10 mouse cellular contexts compared by ENCODE assay signal in genomic region chr12:83038779-83039178, GRCm38 (mm10).
DNase-seq lines count a peak whose midpoint lies in the region; ATAC-seq lines count a peak whose summit lies in the region.
"Had no signal": no experiment of that assay in that cellular context is flagged by ENCODE, and none has a peak within 500 bp of the region (broad histone marks: within the 10 kb centered on the region; RNA-seq: fewer than 3 reads in every experiment).

No protein-coding gene starts in this region.

- H3K36me3 ChIP-seq in heart, embryonic 13.5 days: no peaks in the 10 kb centered on the region
- no peaks in the 10 kb centered on the region for H3K36me3 ChIP-seq in heart, embryonic 16.5 days (ENCODE audit: control insufficient read depth, insufficient read depth)
- no peaks in the 10 kb centered on the region for H3K36me3 ChIP-seq in hindbrain, embryonic 15.5 days
- H3K36me3 ChIP-seq in midbrain, embryonic 10.5 days: no peaks in the 10 kb centered on the region
- no peaks in the 10 kb centered on the region for H3K36me3 ChIP-seq in liver, embryonic 11.5 days (ENCODE audit: control insufficient read depth, insufficient read depth, low read length)

- H3K4me1 ChIP-seq in heart, embryonic 13.5 days: peaks cover 43% of the 10 kb centered on the region
- H3K4me1 ChIP-seq in heart, embryonic 16.5 days (ENCODE audit: control insufficient read depth, insufficient read depth, low read length): peaks cover 13% of the 10 kb centered on the region
- H3K4me1 ChIP-seq in hindbrain, embryonic 15.5 days (replicated peaks): peaks cover 31% of the 10 kb centered on the region
- H3K4me1 ChIP-seq in midbrain, embryonic 10.5 days: peaks cover 19% of the 10 kb centered on the region
- no peaks in the 10 kb centered on the region; the same call in 1 of the 2 replicates for H3K4me1 ChIP-seq in liver, embryonic 11.5 days (replicated peaks; ENCODE audit: control insufficient read depth, insufficient read depth, low read length)

- H3K4me3 ChIP-seq in heart, embryonic 13.5 days: no peak overlapping the region
- H3K4me3 ChIP-seq in heart, embryonic 16.5 days (ENCODE audit: low read length): no peak overlapping the region
- no peak overlapping the region for H3K4me3 ChIP-seq in hindbrain, embryonic 15.5 days
- no peak overlapping the region for H3K4me3 ChIP-seq in midbrain, embryonic 10.5 days
- H3K4me3 ChIP-seq in liver, embryonic 11.5 days (ENCODE audit: low read depth, low read length): no peak overlapping the region

- no peak for DNase-seq in heart, postnatal 14 days
- no peak for DNase-seq in midbrain, embryonic 10.5 days (ENCODE audit: low spot score)
- no peak for DNase-seq in spleen, adult 18-20 months
- DNase-seq in liver, embryonic 11.5 days (ENCODE audit: low spot score): no peak
- no peak for DNase-seq in Muller cell, postnatal 12 days (ENCODE audit: inconsistent ontology term)
- DNase-seq: adrenal gland, postnatal 14 days had no signal

- peak overlapping the region; percentile 16; the same call in 1 of the 2 replicates for H3K27ac ChIP-seq in heart, embryonic 13.5 days (replicated peaks)
- H3K27ac ChIP-seq in heart, embryonic 16.5 days (ENCODE audit: low read length): peak overlapping the region; percentile 62
- H3K27ac ChIP-seq in hindbrain, embryonic 15.5 days (replicated peaks): peak overlapping the region; percentile 1; the same call in 1 of the 2 replicates
- H3K27ac ChIP-seq in midbrain, embryonic 10.5 days (replicated peaks): peak overlapping the region; percentile 61
- H3K27ac ChIP-seq in liver, embryonic 11.5 days (ENCODE audit: low read depth, low read length): no peak overlapping the region

- no peak overlapping the region for H3K9ac ChIP-seq in heart, embryonic 13.5 days
- no peak overlapping the region for H3K9ac ChIP-seq in heart, embryonic 16.5 days (ENCODE audit: low read length)
- no peak overlapping the region for H3K9ac ChIP-seq in hindbrain, embryonic 15.5 days
- H3K9ac ChIP-seq in liver, embryonic 11.5 days (ENCODE audit: low read depth, low read length): no peak overlapping the region

- H3K9me3 ChIP-seq in heart, embryonic 13.5 days: no peaks in the 10 kb centered on the region
- no peaks in the 10 kb centered on the region for H3K9me3 ChIP-seq in heart, embryonic 16.5 days (replicated peaks; ENCODE audit: control insufficient read depth, low read length)
- H3K9me3 ChIP-seq in hindbrain, embryonic 15.5 days: no peaks in the 10 kb centered on the region
- no peaks in the 10 kb centered on the region for H3K9me3 ChIP-seq in midbrain, embryonic 10.5 days (replicated peaks)
- no peaks in the 10 kb centered on the region for H3K9me3 ChIP-seq in liver, embryonic 11.5 days (ENCODE audit: control insufficient read depth, low read length)

- intact Hi-C loops in heart, postnatal 14 days (cut with DNase I): no loop called here

- H3K4me2 ChIP-seq in heart, embryonic 13.5 days: no peak overlapping the region
- H3K4me2 ChIP-seq in heart, embryonic 16.5 days (ENCODE audit: low read depth, low read length): no peak overlapping the region
- H3K4me2 ChIP-seq in hindbrain, embryonic 15.5 days: no peak overlapping the region
- H3K4me2 ChIP-seq in liver, embryonic 11.5 days: no peak overlapping the region

- WGBS in heart, embryonic 13.5 days: 36% methylated on average over 7 of the region's 7 CpGs
- WGBS in heart, embryonic 16.5 days: 38% methylated on average over 7 of the region's 7 CpGs
- WGBS in hindbrain, embryonic 15.5 days: 72% methylated on average over 7 of the region's 7 CpGs
- WGBS in midbrain, embryonic 10.5 days: 86% methylated on average over 7 of the region's 7 CpGs
- 52% methylated on average over 7 of the region's 7 CpGs for WGBS in liver, embryonic 11.5 days

- no peak for ATAC-seq in heart, embryonic 13.5 days (ENCODE audit: extremely low read depth, insufficient number of reproducible peaks, low FRiP score, low TSS enrichment)
- no peak; the same call in 1 of the 2 replicates for ATAC-seq in heart, embryonic 16.5 days (replicated peaks; ENCODE audit: extremely low read depth, insufficient read depth, low FRiP score)
- ATAC-seq in hindbrain, embryonic 15.5 days (ENCODE audit: low FRiP score, low read depth): no peak
- no peak for ATAC-seq in liver, embryonic 11.5 days (replicated peaks; ENCODE audit: low FRiP score)
- ATAC-seq: CD4-positive, CD25-positive, alpha-beta regulatory T cell, adult 4 months had no signal

- no peaks in the 10 kb centered on the region for H3K27me3 ChIP-seq in heart, embryonic 13.5 days (replicated peaks)
- no peaks in the 10 kb centered on the region for H3K27me3 ChIP-seq in heart, embryonic 16.5 days (ENCODE audit: control insufficient read depth, insufficient read depth, low read length)
- no peaks in the 10 kb centered on the region for H3K27me3 ChIP-seq in hindbrain, embryonic 15.5 days
- H3K27me3 ChIP-seq in midbrain, embryonic 10.5 days (ENCODE audit: low read depth, poor library complexity, severe bottlenecking): peaks cover 9% of the 10 kb centered on the region
- H3K27me3 ChIP-seq in liver, embryonic 11.5 days (replicated peaks; ENCODE audit: control insufficient read depth, insufficient read depth, low read length): no peaks in the 10 kb centered on the region
